Comparison of ENCODE assay signal across 15 mouse cellular contexts in genomic region chr17:26840922-26841731, GRCm38 (mm10). TPM values are rescaled to one million over a fixed set of nuclear protein-coding genes. Genes with fewer than 3 reads are reported as not detected.
DNase-seq lines count a peak whose midpoint lies in the region; ATAC-seq and TF ChIP-seq lines count a peak whose summit lies in the region.
"Had no signal": no experiment of that assay in that cellular context is flagged by ENCODE, and none has a peak within 500 bp of the region (broad histone marks: within the 10 kb centered on the region; RNA-seq: fewer than 3 reads in every experiment).

No protein-coding gene starts in this region.

- H3K27me3 ChIP-seq in hindbrain, embryonic 10.5 days (ENCODE audit: insufficient read depth, poor library complexity, severe bottlenecking), result peaks cover 100% of the 10 kb centered on the region
- peaks cover 99% of the 10 kb centered on the region for H3K27me3 ChIP-seq in hindbrain, embryonic 13.5 days
- peaks cover 90% of the 10 kb centered on the region for H3K27me3 ChIP-seq in C2C12 (ENCODE audit: control insufficient read depth, insufficient read depth, insufficient read length)
- H3K27me3 ChIP-seq in embryonic facial prominence, embryonic 12.5 days, result peaks cover 97% of the 10 kb centered on the region

- no peaks in the 10 kb centered on the region for H3K79me2 ChIP-seq in C2C12 (ENCODE audit: control insufficient read depth, insufficient read depth)

- H3K4me2 ChIP-seq in hindbrain, embryonic 13.5 days, result no peak overlapping the region
- H3K4me2 ChIP-seq in embryonic facial prominence, embryonic 12.5 days (replicated peaks), result peak overlapping the region; percentile 19
- H3K4me2 ChIP-seq: forebrain, embryonic 15.5 days; hindbrain, embryonic 15.5 days had no signal

- H3ac ChIP-seq in C2C12 (ENCODE audit: control insufficient read depth, insufficient read length, low read depth), result peak overlapping the region; percentile 34

- no peak overlapping the region for H3K27ac ChIP-seq in hindbrain, embryonic 10.5 days
- no peak overlapping the region for H3K27ac ChIP-seq in hindbrain, embryonic 13.5 days
- no peak overlapping the region for H3K27ac ChIP-seq in embryonic facial prominence, embryonic 12.5 days
- H3K27ac ChIP-seq: forebrain, embryonic 15.5 days; hindbrain, embryonic 15.5 days; macrophage had no signal

- no peak for ATAC-seq in hindbrain, embryonic 13.5 days (ENCODE audit: low FRiP score)
- ATAC-seq in embryonic facial prominence, embryonic 12.5 days (ENCODE audit: insufficient number of reproducible peaks, insufficient read depth, low FRiP score, low TSS enrichment), result no peak
- ATAC-seq: forebrain, embryonic 15.5 days had no signal

- no peak for TF ChIP-seq CTCF in C2C12 (IDR thresholded peaks at IDR 0.05; ENCODE audit: control insufficient read depth, insufficient read depth, insufficient read length)

- H3K9ac ChIP-seq in hindbrain, embryonic 13.5 days, result no peak overlapping the region
- H3K9ac ChIP-seq in embryonic facial prominence, embryonic 12.5 days, result peak overlapping the region; percentile 19; the same call in 1 of the 2 replicates
- H3K9ac ChIP-seq: forebrain, embryonic 15.5 days; hindbrain, embryonic 15.5 days had no signal

- DNase-seq in hindbrain, embryonic 10.5 days (ENCODE audit: low spot score), result no peak
- DNase-seq in heart, postnatal 25 days (ENCODE audit: low spot score), result peak; percentile 45
- DNase-seq in gastrocnemius, postnatal 10 days, result no peak
- no peak for DNase-seq in adipocyte (ENCODE audit: low spot score)
- DNase-seq in adrenal gland, adult 18-20 months (ENCODE audit: low spot score in 2 of 2), result no peak
- DNase-seq: adrenal gland, adult 8-10 months; B cell, adult 2 months; cerebellum, adult 18-20 months; layer of hippocampus, postnatal 36 days had no signal

- H3K4me3 ChIP-seq in hindbrain, embryonic 10.5 days, result peak overlapping the region; percentile 32
- H3K4me3 ChIP-seq in hindbrain, embryonic 13.5 days, result no peak overlapping the region
- no peak overlapping the region for H3K4me3 ChIP-seq in C2C12 (ENCODE audit: insufficient read depth, poor library complexity, severe bottlenecking)
- peak overlapping the region; percentile 19 for H3K4me3 ChIP-seq in embryonic facial prominence, embryonic 12.5 days
- H3K4me3 ChIP-seq: forebrain, embryonic 15.5 days; hindbrain, embryonic 15.5 days had no signal

- no peaks in the 10 kb centered on the region for H3K9me3 ChIP-seq in hindbrain, embryonic 10.5 days
- H3K9me3 ChIP-seq in hindbrain, embryonic 13.5 days, result no peaks in the 10 kb centered on the region
- H3K9me3 ChIP-seq in embryonic facial prominence, embryonic 12.5 days, result no peaks in the 10 kb centered on the region
- H3K9me3 ChIP-seq: forebrain, embryonic 15.5 days; hindbrain, embryonic 15.5 days had no signal

- peaks cover 24% of the 10 kb centered on the region for H3K4me1 ChIP-seq in hindbrain, embryonic 10.5 days (replicated peaks)
- H3K4me1 ChIP-seq in hindbrain, embryonic 13.5 days (replicated peaks), result peaks cover 20% of the 10 kb centered on the region
- peaks cover 4% of the 10 kb centered on the region; the same call in 1 of the 2 replicates for H3K4me1 ChIP-seq in embryonic facial prominence, embryonic 12.5 days

- WGBS in hindbrain, embryonic 10.5 days, result under 1% methylated on average over 48 of the region's 48 CpGs
- WGBS in hindbrain, embryonic 13.5 days, result under 1% methylated on average over 48 of the region's 48 CpGs
- WGBS in embryonic facial prominence, embryonic 12.5 days, result under 1% methylated on average over 48 of the region's 48 CpGs

- no peaks in the 10 kb centered on the region for H3K79me3 ChIP-seq in C2C12 (ENCODE audit: low read depth)

- intact Hi-C loops in heart, postnatal 25 days (cut with DNase I), result loop anchor here (10.0 kb wide), 1 partner anchor 356 kb away; no protein-coding TSS in a partner anchor

- no peaks in the 10 kb centered on the region for H3K36me3 ChIP-seq in hindbrain, embryonic 10.5 days
- no peaks in the 10 kb centered on the region for H3K36me3 ChIP-seq in hindbrain, embryonic 13.5 days
- H3K36me3 ChIP-seq in C2C12 (ENCODE audit: control insufficient read depth, insufficient read depth), result no peaks in the 10 kb centered on the region
- no peaks in the 10 kb centered on the region for H3K36me3 ChIP-seq in embryonic facial prominence, embryonic 12.5 days
- H3K36me3 ChIP-seq: forebrain, embryonic 15.5 days; hindbrain, embryonic 15.5 days had no signal

TF ChIP-seq in C2C12, 6 proteins besides CTCF, POLR2A, EP300 and RAD21:
- no peak for TF ChIP-seq MYOG (IDR thresholded peaks at IDR 0.05; ENCODE audit: control insufficient read depth, extremely low read depth, insufficient read length)
- TF ChIP-seq USF1 (IDR thresholded peaks at IDR 0.05; ENCODE audit: low read depth), result no peak
- TF ChIP-seq MYOD1 (IDR thresholded peaks at IDR 0.05; ENCODE audit: control insufficient read depth, insufficient read length, low read depth), result no peak
- no peak for TF ChIP-seq MAX (IDR thresholded peaks at IDR 0.05)

RNA-seq across cellular contexts. Expression of gene Nkx2-5, which starts 3.7 kb away (rescaled TPM):
- polyA plus RNA-seq in hindbrain, embryonic 10.5 days (2016; fragmentation: Nextera tagmentation; extraction: Ambion mirVana), result 0.21 TPM in 1 of 2 replicates, not detected in the other
- polyA plus RNA-seq in hindbrain, embryonic 13.5 days (2015; fragmentation: Nextera tagmentation; extraction: Ambion mirVana), result 0.39 and 0.67 TPM in 2 replicates
- polyA plus RNA-seq in C2C12 (2012; fragmentation: generic; extraction: Trizol), result 2.2 TPM
- 2.6 and 3.1 TPM in 2 replicates for polyA plus RNA-seq in embryonic facial prominence, embryonic 12.5 days (2016; fragmentation: Nextera tagmentation; extraction: Ambion mirVana)
- total RNA-seq in heart, postnatal 25 days (2021), result 10 to 100 TPM; 79.5 to 91.8 TPM
- total RNA-seq in gastrocnemius, postnatal 10 days (2021), result not detected
- total RNA-seq in adrenal gland, adult 18-20 months (2021), result not detected
- total RNA-seq: adrenal gland, adult 8-10 months; layer of hippocampus, postnatal 36 days had no signal
- polyA plus RNA-seq: forebrain, embryonic 15.5 days; macrophage had no signal

Comparison
In these comparisons a context has a peak if more than half of its experiments do, and no peak if none do; other contexts are left out.
1. H3K4me3 ChIP-seq: peak in hindbrain, embryonic 10.5 days (single experiment) and embryonic facial prominence, embryonic 12.5 days (single experiment); none in hindbrain, embryonic 13.5 days (single experiment) and C2C12 (single experiment).